Mouse (Mus musculus): Measurements from ENCODE around the gene Eif2ak1.

The Eif2ak1 gene

DNA sequence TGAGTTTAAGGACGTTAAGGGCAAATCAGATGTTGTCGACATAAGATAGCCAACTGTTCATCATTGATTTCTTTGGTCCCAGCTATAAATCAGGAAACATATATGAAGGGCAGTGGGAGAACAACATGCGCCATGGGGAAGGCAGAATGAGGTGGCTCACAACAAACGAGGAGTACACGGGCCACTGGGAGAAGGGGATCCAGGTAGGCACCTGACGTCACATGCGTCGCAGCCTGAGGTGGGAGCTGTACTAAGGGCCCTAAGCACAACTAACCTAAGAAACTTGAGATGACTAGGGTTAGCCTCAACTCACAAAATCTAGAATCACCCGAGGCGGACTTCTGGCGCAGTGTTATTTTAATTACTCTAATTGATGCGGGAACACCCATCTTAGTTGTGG lies 130.8 kb downstream of the Eif2ak1 start:
- DNase-seq (ENCODE audit: low read depth, low spot score), result no peak

DNA sequence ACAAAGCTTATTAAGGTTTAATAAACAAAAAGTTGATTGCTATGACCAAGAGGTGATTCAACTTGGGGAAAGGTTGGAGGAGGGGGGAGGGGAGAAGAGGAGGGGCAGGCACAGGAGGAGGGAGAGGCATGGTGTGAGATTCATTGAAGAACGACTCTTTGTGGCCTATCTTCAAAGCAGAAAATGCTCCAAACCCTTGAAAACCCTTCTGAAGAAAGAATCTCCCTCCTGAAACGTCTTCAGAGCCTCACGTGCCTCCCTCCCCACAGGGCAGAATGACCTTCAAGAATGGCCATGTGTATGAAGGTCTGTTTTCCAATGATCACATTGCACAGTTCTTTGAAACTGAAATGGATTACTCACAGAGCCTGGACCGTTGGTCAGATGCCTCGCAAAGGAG lies 132.4 kb downstream of the Eif2ak1 start:
- DNase-seq (ENCODE audit: low read depth, low spot score), result no peak
